Mouse (Mus musculus): ENCODE data around the gene Ift88. TPM values are rescaled to one million over a fixed set of nuclear protein-coding genes. Genes with fewer than 3 reads are reported as not detected.

Ift88 gene
- 11.5 and 14.1 TPM in 2 replicates for polyA plus RNA-seq (2016; fragmentation: Nextera tagmentation; extraction: Ambion mirVana)

DNA sequence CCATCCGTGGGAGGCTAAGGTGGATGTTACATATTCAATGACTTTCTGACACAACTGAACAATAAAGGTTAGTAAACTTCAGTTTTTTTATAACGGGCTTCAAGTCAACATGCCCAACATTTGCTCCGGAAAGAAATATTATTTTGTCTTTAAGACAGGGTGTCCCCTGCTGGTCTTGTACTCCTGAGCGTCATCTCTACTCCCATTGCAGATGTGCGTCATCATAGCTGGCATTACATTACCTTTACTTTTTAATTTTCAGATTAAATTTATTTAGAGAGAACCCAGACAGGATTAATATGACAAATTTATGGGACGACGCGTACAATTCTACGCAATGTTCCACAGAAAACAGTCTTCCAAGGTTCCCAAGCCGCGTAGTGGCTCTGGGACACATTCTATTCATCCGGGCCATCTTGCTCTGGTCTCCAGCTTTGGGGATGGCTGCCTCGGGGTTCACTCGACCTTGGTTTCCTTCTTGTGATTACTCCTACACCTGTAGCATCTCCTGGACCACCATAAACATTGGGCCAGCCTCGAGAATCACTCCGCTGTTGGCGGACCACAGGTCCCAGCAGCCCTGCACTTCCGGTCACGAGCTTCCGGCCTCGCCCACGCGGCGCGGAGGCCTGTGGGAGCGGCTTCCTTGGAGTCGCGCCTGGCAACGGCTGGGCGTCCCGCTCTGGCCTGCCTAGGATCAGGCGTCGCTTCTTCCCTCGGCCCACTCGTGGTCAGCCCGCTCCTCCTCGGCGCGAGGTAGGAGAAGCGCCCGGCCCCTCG, at the start of gene Ift88:
Gene Ift88, plus strand, starts transcription at position 631 of the 780 bp plus-strand sequence.
- peak within 1 kb of the TSS; percentile 90 for H3K4me3 ChIP-seq
- H3K9me3 ChIP-seq: no peaks in the 10 kb centered on the region
- no peaks in the 10 kb centered on the region for H3K27me3 ChIP-seq (ENCODE audit: insufficient read depth, poor library complexity, severe bottlenecking)
- DNase-seq (ENCODE audit: low spot score): peak; percentile 93
- no peaks in the 10 kb centered on the region for H3K36me3 ChIP-seq
- peak within 1 kb of the TSS; percentile 90 for H3K27ac ChIP-seq
- peaks cover 19% of the 10 kb centered on the region for H3K4me1 ChIP-seq (replicated peaks)
- 5% methylated on average over 42 of the region's 42 CpGs for WGBS

DNA sequence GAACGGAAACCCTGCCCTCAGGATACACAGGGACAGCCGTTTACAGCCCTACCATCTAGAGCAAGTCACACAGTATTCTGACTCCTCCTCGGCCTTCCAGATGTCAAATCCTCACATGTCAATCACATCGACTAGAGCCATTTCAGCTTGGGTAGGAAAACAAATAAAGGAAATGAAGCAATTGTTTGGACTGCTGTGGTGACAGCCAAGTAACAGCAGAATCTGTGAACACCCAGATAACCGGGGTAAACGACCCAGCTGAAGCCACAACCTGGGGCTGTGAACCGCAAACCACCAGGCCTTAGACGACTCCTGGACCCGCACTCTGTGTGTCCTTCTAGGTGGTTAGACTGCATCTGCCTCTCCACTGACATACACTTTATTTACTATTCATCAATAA, 48.7 kb upstream of the Ift88 start:
- H3K36me3 ChIP-seq: no peaks in the 10 kb centered on the region
- no peaks in the 10 kb centered on the region for H3K4me1 ChIP-seq (replicated peaks)
- no peaks in the 10 kb centered on the region for H3K9me3 ChIP-seq
- no peak overlapping the region for H3K27ac ChIP-seq
- DNase-seq (ENCODE audit: low spot score): no peak
- H3K27me3 ChIP-seq (ENCODE audit: insufficient read depth, poor library complexity, severe bottlenecking): no peaks in the 10 kb centered on the region
- no peak overlapping the region for H3K4me3 ChIP-seq
- WGBS: 79% methylated on average over 9 of the region's 9 CpGs

DNA sequence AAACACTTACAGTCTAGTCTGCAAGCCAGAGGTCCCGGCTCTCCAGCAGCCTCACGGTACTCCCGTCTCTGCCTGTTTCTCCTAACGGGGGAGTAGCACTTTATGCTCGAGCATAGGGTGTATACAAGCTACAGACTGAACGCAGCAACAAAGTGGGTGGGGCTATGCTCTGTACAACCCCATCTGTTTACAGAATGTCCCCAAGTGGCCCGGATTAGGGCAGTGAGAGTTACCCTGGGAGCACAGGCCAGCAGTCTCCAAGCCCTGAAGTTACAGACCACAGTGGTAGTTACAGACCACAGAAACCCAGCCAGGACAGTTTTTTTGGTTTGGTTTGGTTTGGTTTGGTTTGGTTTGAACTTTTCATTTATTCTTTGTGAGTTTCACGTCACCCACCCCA, 47.8 kb upstream of the Ift88 start:
- Histone ChIP-seq H3K27ac (no peak overlapping the region), H3K36me3 (no peaks in the 10 kb centered on the region), H3K4me3 (no peak overlapping the region), H3K4me1 (replicated peaks) (no peaks in the 10 kb centered on the region), H3K27me3 (ENCODE audit: insufficient read depth, poor library complexity, severe bottlenecking) (no peaks in the 10 kb centered on the region), H3K9me3 (no peaks in the 10 kb centered on the region)
- DNase-seq (ENCODE audit: low spot score): no peak
- 79% methylated on average over 8 of the region's 8 CpGs for WGBS

DNA sequence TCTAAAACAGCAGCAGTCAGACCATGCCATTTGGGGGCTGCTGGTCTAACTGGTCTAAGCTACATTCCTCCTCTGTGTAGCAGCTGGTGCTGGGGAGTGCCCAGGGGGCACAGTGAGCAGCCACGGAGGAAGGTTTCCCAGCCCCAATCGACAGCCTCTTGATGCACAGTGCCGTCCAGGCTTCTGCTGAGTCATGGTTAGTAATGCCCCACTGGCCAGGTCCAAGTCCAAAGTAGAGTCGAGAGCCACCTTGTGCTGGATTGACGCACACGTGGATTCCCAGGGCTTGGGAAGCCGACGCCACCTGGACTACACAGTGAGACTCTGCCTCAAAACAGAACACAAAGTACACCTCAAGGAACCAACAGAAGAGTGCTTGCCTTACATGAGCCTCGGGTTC, 46.9 kb upstream of the Ift88 start:
- Histone ChIP-seq H3K9me3 (no peaks in the 10 kb centered on the region), H3K27me3 (ENCODE audit: insufficient read depth, poor library complexity, severe bottlenecking) (no peaks in the 10 kb centered on the region), H3K27ac (no peak overlapping the region), H3K36me3 (no peaks in the 10 kb centered on the region), H3K4me3 (no peak overlapping the region), H3K4me1 (replicated peaks) (no peaks in the 10 kb centered on the region)
- 80% methylated on average over 9 of the region's 9 CpGs for WGBS
- DNase-seq (ENCODE audit: low spot score): no peak

DNA sequence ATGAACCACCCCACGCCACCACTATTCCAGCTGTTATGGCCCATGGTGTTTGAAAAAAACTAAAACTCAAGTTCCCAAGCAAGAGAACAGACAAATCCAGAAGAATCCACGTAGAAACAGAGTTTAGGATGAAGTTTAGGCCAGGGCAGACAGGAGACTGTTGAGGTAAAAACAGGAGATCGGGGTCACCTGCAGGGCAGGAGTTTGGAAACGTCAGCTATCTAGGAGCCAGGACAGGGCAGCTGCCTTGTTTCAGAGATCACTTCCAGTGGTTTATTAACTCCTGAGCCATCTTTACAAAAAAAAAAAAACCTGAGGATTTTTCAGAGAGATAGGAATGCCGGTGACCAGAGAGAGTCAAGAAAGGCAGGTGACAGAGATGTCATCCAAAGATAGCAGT, 46.3 kb upstream of the Ift88 start:
- 80% methylated on average over 5 of the region's 5 CpGs for WGBS
- no peaks in the 10 kb centered on the region for H3K36me3 ChIP-seq
- no peaks in the 10 kb centered on the region for H3K9me3 ChIP-seq
- no peak overlapping the region for H3K4me3 ChIP-seq
- H3K27ac ChIP-seq: no peak overlapping the region
- no peak for DNase-seq (ENCODE audit: low spot score)
- no peaks in the 10 kb centered on the region for H3K4me1 ChIP-seq (replicated peaks)
- H3K27me3 ChIP-seq (ENCODE audit: insufficient read depth, poor library complexity, severe bottlenecking): no peaks in the 10 kb centered on the region

DNA sequence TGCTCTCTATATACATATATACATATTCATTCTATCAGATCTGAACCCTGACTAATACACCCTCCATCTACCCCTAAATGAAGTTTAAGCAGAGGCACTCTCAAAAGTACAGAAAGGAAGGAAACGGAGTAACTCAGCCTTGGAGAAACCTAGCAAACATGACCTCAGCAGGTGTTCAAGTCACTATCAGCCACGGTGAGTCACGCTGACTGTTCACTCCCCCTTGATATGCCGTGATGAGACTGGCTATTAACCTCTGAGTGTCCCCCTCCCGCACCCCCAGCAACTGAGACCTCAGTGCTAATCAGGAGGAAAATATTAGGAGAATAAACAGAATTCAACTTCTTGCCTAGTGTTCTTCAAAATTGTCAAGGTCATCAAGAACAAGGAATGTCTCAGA, 38.2 kb upstream of the Ift88 start:
- Histone ChIP-seq H3K9me3 (no peaks in the 10 kb centered on the region), H3K4me3 (no peak overlapping the region), H3K4me1 (replicated peaks) (peaks cover 4% of the 10 kb centered on the region; the same call in 1 of the 2 replicates), H3K27ac (no peak overlapping the region), H3K36me3 (no peaks in the 10 kb centered on the region), H3K27me3 (ENCODE audit: insufficient read depth, poor library complexity, severe bottlenecking) (no peaks in the 10 kb centered on the region)
- WGBS: 88% methylated on average over 5 of the region's 5 CpGs
- DNase-seq (ENCODE audit: low spot score): no peak

DNA sequence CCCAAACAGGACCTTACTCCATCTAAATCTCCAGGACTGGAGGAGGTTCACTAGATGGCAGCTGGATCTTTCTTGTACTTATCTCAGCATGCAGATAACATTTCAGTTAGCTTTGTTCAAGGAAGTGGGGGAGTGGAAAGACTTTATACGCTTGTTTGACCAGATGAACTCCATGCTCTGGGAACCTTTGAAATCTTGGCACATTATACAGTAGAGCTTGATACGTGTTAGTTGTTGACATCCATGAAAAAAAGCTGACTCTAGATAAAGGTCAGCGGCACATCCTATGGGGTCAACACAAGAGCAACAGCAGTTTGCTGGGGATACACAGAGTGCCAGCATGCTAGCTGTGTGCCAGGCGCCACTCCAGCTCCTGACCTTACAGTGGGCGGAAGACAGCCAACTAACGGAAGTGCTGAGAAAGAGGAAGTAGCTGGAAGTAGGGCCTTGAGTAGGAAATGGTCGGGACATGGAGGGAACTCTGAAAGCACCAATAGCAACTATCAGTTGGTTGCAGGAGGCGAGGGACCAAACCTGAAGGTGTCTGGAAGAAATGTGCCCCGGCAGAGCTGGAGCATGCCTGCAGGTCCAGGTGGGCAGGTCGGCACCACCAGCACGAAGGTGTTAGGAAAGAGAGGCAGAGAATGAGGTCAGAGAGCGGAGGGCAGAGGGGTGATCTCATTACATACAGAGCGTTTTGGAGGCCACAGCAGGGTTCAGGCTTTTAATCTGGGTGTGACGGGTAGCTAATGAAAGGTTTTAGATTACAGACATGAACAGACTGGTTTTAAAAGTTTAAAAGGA, 36.9 kb upstream of the Ift88 start:
- DNase-seq (ENCODE audit: low spot score): no peak
- 73% methylated on average over 14 of the region's 14 CpGs for WGBS
- H3K4me1 ChIP-seq (replicated peaks): peaks cover 4% of the 10 kb centered on the region; the same call in 1 of the 2 replicates

DNA sequence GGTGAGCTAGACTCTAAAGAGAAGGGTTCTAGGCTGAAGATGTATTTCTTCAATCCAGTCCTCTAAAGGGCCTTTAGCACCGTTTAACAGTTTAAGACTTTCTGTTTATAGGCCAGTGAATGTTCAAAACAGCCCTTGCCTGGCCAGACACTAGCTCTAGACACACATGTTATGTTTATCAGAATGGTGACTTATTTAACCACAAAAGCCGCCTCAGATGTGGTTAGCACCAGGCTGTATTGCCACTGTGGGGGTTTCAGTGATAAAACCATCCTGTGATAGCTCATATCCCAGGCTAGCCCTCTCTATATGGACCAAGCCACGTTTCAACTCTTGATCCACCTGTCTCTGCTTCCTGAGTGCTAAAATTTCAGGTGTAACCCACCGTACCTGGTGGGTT, 32.2 kb upstream of the Ift88 start:
- H3K4me1 ChIP-seq (replicated peaks): peaks cover 4% of the 10 kb centered on the region; the same call in 1 of the 2 replicates
- H3K27me3 ChIP-seq (ENCODE audit: insufficient read depth, poor library complexity, severe bottlenecking): peaks cover 7% of the 10 kb centered on the region
- H3K36me3 ChIP-seq: no peaks in the 10 kb centered on the region
- no peak overlapping the region for H3K4me3 ChIP-seq
- no peaks in the 10 kb centered on the region for H3K9me3 ChIP-seq
- H3K27ac ChIP-seq: no peak overlapping the region
- no peak for DNase-seq (ENCODE audit: low spot score)
- WGBS: 78% methylated on average over 4 of the region's 4 CpGs

More for the DNA sequence above, 36.9 kb upstream of the Ift88 start:
- H3K4me3 ChIP-seq: no peak overlapping the region
- no peaks in the 10 kb centered on the region for H3K9me3 ChIP-seq
- H3K27me3 ChIP-seq (ENCODE audit: insufficient read depth, poor library complexity, severe bottlenecking): no peaks in the 10 kb centered on the region
- no peaks in the 10 kb centered on the region for H3K36me3 ChIP-seq
- no peak overlapping the region for H3K27ac ChIP-seq

DNA sequence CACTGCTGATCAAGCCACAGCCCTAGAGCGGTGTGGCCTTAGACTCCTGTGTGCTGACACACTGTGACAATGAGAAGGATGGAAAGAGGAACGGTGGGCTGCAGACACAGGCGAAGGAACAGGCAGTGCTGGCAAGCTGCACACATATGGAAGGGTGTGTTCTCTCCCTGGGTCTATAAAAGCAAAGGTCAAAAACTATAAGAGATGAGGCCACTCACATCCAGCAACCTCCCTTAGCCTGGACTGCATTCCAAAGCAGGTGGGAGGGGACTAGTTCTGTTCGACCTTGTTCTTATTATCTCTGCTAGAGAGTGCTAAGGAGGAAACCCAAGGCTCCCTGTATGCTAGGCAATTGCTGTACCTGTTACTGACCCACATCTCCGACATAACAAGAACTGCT, 31.6 kb upstream of the Ift88 start:
- DNase-seq (ENCODE audit: low spot score): no peak
- no peak overlapping the region for H3K4me3 ChIP-seq
- peaks cover 14% of the 10 kb centered on the region for H3K27me3 ChIP-seq (ENCODE audit: insufficient read depth, poor library complexity, severe bottlenecking)
- no peaks in the 10 kb centered on the region for H3K9me3 ChIP-seq
- H3K36me3 ChIP-seq: no peaks in the 10 kb centered on the region
- WGBS: 71% methylated on average over 5 of the region's 5 CpGs
- peaks cover 2% of the 10 kb centered on the region; the same call in 1 of the 2 replicates for H3K4me1 ChIP-seq (replicated peaks)
- no peak overlapping the region for H3K27ac ChIP-seq

DNA sequence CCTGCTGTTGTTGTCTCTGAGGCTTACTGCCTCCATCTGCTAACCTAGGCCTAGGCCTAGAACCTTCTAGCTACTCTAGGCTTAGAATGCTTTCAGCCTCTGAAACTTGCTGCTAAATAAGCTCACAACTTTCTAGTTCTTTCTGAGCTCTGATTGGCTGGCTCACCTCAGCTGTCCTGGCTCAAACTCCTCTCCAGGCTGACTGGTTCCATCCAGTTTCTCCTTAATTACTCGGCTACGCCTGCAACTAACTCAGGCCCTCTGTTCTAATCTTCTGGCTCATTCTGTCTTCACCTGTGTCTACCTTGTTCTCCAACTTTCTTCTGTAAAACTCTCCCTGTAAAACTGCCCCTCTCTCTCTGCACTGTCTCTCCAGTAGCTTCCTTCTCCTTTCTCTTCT, 28.4 kb upstream of the Ift88 start:
- peaks cover 24% of the 10 kb centered on the region for H3K27me3 ChIP-seq (ENCODE audit: insufficient read depth, poor library complexity, severe bottlenecking)
- H3K9me3 ChIP-seq: no peaks in the 10 kb centered on the region
- DNase-seq (ENCODE audit: low spot score): no peak
- H3K4me3 ChIP-seq: no peak overlapping the region
- H3K27ac ChIP-seq: no peak overlapping the region
- no peaks in the 10 kb centered on the region for H3K36me3 ChIP-seq
- WGBS: 78% methylated on average over 2 of the region's 2 CpGs
- H3K4me1 ChIP-seq (replicated peaks): peaks cover 11% of the 10 kb centered on the region

DNA sequence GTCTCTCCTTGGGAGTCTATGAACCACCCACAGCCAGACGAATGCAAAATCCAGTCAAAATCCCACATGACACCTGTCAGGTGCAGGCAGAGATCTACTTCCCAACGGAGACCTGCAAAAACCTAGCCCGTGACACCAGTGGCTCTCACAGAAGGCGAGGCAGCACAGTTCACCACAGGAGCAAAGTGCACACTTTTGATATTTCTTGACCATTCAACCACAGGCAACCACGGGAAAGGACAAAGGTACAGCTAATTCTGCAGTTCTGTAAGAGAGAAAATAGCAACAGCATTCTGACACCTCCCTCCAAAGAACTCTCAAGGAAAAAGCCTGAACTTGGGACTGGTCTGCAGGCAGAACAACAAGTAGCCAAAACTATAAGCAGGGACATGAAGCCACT, 26.6 kb upstream of the Ift88 start:
- WGBS: 87% methylated on average over 5 of the region's 5 CpGs
- no peak overlapping the region for H3K4me3 ChIP-seq
- H3K4me1 ChIP-seq (replicated peaks): peaks cover 11% of the 10 kb centered on the region
- no peak overlapping the region for H3K27ac ChIP-seq
- DNase-seq (ENCODE audit: low spot score): no peak
- H3K9me3 ChIP-seq: no peaks in the 10 kb centered on the region
- H3K36me3 ChIP-seq: no peaks in the 10 kb centered on the region
- H3K27me3 ChIP-seq (ENCODE audit: insufficient read depth, poor library complexity, severe bottlenecking): peaks cover 24% of the 10 kb centered on the region

DNA sequence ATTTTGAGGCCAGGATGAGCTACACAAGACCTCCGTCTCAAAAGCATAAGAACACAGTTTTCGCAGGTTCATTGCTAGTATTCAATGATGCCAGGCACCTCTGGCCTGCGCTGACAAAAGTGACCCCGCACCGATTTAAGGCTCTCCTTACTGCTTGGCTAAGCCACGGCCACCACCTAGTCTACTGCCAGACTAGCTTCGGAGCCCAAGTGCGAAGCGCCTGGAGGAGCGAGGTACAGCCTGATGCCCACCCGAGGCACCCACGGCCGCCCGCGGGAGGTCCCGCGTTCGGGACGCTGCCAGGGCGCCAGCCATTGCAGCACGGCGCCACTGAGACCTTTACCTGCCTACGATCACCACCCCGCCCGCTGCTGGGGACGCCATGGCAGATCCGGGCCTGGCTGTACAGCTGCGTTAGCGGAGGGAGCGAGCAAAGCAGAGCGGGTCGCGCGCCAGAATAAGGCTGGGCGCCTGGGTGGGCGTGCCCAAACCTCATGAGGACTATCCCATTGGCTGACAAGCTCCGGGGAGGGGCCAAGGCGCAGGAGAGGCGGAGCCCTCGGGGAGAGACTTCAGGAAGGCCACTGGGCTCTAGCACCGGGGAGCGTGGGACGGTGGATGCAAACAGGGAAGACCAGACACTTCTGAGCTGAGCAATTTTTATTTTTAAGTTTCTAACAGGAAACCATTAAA, 25.7 kb upstream of the Ift88 start, which contains the start of gene Cryl1:
Gene Cryl1, minus strand, starts transcription at position 465 of the 693 bp plus-strand sequence.
- peaks cover 24% of the 10 kb centered on the region for H3K27me3 ChIP-seq (ENCODE audit: insufficient read depth, poor library complexity, severe bottlenecking)
- DNase-seq (ENCODE audit: low spot score): peak; percentile 94
- peaks cover 11% of the 10 kb centered on the region for H3K4me1 ChIP-seq (replicated peaks)
- H3K27ac ChIP-seq: peak within 1 kb of the TSS; percentile 86
- H3K9me3 ChIP-seq: no peaks in the 10 kb centered on the region
- WGBS: 2% methylated on average over 43 of the region's 43 CpGs
- H3K4me3 ChIP-seq: peak within 1 kb of the TSS; percentile 77
- no peaks in the 10 kb centered on the region for H3K36me3 ChIP-seq

All from hindbrain, embryonic 10.5 days (tissue).